Mouse (Mus musculus) cerebellum, adult 11-12 months (tissue): ENCODE results near the gene Frat1.
"Not testable (repeated sequence)": the region's sequence is repeated elsewhere in the genome, so short reads cannot be mapped to it uniquely, and the experiment has no call there.

Experiments used
- DNase-seq: peaks from one replicate; pipeline ENCODE4 v3.0.0; 2022

The Frat1 gene

DNA sequence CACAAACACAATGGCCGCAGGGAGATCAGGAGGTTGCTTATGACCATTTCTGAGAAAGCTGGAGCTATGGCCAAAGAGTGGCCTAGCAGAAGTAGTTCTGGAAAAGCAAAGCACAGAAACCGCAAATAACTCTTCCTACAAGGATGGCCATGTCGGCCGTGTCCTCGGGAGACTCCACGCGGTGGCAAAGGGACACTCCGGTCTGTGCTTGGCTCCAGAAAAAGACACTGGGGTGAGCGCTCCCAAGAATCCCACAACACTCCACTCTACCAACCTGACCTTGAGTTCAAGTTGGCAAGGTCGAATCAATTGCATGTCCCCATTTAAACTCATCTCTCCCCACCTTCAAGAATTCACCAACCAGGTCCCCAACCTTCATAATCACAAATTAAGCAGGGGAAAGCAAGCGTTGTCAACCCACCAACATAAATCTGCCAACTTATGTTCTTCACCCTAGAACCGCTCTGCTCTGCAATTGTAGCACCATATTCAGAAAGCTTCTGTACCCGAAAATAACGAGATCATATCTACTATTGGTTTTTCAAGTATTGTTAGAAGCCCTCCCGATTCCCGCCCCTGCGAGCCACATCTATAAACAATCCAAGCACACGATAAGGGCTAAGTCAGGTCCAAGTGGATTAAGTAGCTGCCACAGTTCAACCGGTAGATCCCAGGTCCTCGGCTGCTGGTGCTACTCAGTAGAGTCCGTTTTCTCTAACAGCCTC, 16.8 kb downstream of the Frat1 start:
- DNase-seq = peak; percentile 48

GRCm38 (mm10) chr19:41847091-41847581, 17.4 kb downstream of the Frat1 start:
- DNase-seq = peak; percentile 55

- DNase-seq = not testable (repeated sequence)
These were observed 17.8 kb downstream of the Frat1 start for GRCm38 (mm10) chr19:41847614-41847991.

DNA sequence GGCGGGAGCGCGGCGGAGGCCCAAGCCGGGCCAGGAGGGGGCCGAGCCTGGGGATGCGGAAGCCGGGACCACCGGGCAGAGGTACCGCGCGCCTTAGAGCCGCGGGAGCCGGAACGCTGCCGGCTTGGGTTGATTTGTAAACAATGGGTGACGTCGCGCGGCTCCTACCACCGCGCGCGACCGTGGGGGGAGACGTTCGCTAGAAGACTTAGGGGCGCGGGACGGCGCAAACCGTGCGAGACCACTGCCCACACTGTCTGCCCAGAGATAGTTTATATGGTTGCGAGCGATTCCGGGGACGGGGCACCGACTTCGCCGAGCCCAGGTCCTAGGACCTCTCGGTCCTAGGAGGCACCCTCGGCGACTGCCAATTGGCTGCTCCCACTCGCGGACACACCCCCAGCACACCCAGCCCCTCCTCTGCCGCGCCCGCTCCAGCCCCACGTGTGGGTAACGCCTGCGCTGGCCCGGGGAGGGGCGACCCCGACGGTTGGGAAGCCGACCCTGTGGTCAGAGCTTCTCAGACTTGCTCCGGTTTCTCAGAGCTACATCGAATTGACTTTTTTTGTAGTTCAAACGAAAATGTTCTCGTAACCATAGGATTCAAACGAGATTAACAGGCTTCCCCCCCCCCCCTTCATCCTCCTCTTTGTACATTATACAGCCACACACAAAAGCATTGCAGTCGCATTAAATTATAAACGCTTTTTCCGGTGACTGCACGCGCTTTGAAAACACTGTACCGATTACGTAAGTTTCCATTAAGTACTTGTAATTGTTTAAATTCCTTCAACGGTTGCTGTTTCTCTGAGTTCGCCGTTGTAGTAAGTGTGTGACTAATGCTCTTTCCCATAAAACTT, 18.5 kb downstream of the Frat1 start, which contains the start of gene Frat2:
Frat2 (minus strand) TSS at position 141 of the 860 bp plus-strand sequence.
- DNase-seq = peak; percentile 88

GRCm38 (mm10) chr19:41850021-41850718, 20.4 kb downstream of the Frat1 start:
- DNase-seq = no peak

- no peak for DNase-seq
These were observed 21.2 kb downstream of the Frat1 start for GRCm38 (mm10) chr19:41850719-41851543.

DNA sequence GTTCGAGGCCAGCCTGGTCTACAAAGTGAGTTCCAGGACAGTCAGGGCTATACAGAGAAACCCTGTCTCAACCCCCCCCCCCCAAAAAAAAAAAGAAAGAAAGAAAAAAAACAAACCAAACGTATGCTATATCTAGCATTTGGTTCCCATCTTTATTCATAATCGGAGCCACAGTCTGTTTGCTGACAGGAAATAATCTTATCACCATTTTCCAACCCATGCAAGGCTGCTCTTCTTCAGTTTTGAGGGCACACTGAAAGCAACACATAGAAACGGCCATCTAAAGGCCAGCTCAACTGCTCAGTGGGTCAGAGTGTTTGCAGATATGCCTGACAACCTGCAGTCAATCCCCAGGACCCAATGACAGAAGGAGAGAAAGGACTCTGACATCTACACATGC, 22.7 kb downstream of the Frat1 start:
- DNase-seq = no peak

- DNase-seq = no peak
These were observed 27.5 kb downstream of the Frat1 start for GRCm38 (mm10) chr19:41857086-41857762.

DNA sequence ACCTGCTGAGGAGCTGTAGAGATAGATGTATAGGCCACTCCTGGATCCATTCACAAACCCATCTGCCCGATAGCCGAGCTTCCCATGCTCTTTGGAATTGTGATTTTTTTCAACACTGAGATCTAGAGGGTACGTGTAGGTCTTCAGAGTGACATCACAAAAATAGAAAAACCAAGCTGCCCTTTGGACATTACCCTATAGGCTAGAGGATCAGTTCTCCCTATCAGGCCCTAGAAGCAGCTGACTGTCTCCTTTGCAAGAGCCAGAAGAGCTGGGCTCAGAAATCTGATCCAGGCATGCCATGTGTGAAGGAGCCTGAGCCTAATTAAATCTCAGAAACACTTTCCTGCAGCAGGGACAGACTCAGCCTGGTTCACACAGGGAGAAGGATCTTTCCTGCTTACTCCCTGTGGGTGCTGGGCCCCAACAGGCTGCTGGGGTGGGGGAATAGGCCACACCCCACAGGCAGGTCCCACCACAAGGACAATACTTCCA, 28.1 kb downstream of the Frat1 start:
- DNase-seq = no peak

- no peak for DNase-seq
These were observed 36.9 kb downstream of the Frat1 start for GRCm38 (mm10) chr19:41866707-41867106.

GRCm38 (mm10) chr19:41869296-41869695, 39.5 kb downstream of the Frat1 start:
- no peak for DNase-seq

- not testable (repeated sequence) for DNase-seq
These were observed 40.2 kb downstream of the Frat1 start for GRCm38 (mm10) chr19:41869946-41870345.

DNA sequence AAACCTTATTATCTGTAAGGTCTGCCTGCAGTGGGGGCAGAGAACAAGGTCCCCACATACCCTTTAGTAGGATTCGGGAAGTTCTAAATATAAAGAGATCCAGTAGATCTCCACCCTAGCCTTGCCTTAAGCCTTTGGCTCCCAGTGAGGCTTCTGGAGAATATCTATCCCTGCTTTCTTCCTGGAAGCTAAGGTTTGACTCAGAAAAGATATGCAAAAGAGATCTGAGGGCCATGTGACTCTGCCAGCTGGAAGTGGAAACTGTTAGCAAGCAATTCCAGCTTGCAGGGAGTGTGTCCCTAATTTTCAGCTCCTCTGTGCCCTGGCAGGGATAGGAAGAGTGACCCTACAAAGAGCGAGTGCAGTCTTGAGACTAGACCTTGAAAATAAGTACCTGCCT, 42.5 kb downstream of the Frat1 start:
- DNase-seq = no peak

GRCm38 (mm10) chr19:41874356-41874755, 44.6 kb downstream of the Frat1 start:
- no peak for DNase-seq

GRCm38 (mm10) chr19:41881842-41882241, 52.1 kb downstream of the Frat1 start:
- no peak for DNase-seq
